Mouse (Mus musculus): Measurements from ENCODE around the gene Arhgap22. TPM values are rescaled to one million over a fixed set of nuclear protein-coding genes. Genes with fewer than 3 reads are reported as not detected.

The Arhgap22 gene
- total RNA-seq, 1 experiment: 5.7 TPM

DNA sequence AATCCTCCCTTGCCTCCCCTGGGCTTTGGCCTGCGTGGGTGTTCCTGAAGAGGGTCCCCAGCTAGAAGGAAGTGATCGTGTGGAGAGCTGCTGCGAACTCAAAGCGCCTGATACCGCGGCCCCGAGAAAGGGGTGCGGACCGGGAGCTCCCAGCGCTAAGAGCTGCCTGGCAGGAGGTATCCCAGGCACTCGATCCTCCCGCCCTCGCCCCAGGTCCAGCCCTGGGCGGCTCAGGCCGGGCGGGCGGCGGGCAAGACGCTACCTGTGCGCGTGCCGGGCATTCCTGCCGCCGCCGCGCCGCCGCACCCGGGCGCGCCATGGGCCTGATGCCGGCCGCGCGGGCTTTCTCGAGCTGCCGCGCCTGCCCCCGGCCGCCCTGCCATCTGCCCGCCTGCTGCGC lies 137.2 kb downstream of the Arhgap22 start:
- peak overlapping the region; percentile 61 to 76; a peak in 3 of 4 replicates for H3K4me3 ChIP-seq (ENCODE audit: insufficient read depth in 1 of 2, low read depth in 1 of 2, low read length in 2 of 2, poor library complexity in 1 of 2, severe bottlenecking in 1 of 2)
- DNase-seq (ENCODE audit: low read depth, low spot score): no peak
- in situ Hi-C loops (cut with MboI; ENCODE audit: low sequenced_read_pairs in 2 of 2, unreplicated experiment in 2 of 2): no loop called here
- no peaks in the 10 kb centered on the region for H3K9me3 ChIP-seq (ENCODE audit: control insufficient read depth, insufficient read depth, low read depth, low read length)
- H3K36me3 ChIP-seq (ENCODE audit: control insufficient read depth, insufficient read depth, low read length, poor library complexity, severe bottlenecking): no peaks in the 10 kb centered on the region
- no peak overlapping the region for H3K27ac ChIP-seq (ENCODE audit: insufficient read depth, low read depth, low read length, poor library complexity, severe bottlenecking)
- peak overlapping the region; percentile 81 for H3K9ac ChIP-seq (ENCODE audit: insufficient read depth, low read depth, low read length, poor library complexity, severe bottlenecking)
- TF ChIP-seq ZC3H11A (IDR thresholded peaks at IDR 0.05; ENCODE audit: borderline replicate concordance, low read depth, low read length) (no peak), ZNF384 (IDR thresholded peaks at IDR 0.05; ENCODE audit: low read depth, low read length) (no peak), MAFK (IDR thresholded peaks at IDR 0.05; ENCODE audit: insufficient read depth, low read depth, low read length) (no peak), CHD2 (IDR thresholded peaks at IDR 0.05; ENCODE audit: low read depth, low read length) (no peak), HCFC1 (IDR thresholded peaks at IDR 0.05; ENCODE audit: borderline replicate concordance, insufficient read depth, low read length) (no peak)
- H3K4me1 ChIP-seq (ENCODE audit: control insufficient read depth in 2 of 2, insufficient read depth in 2 of 2, low read length in 2 of 2, poor library complexity in 1 of 2): no peaks in the 10 kb centered on the region; a peak in 1 of 4 replicates

DNA sequence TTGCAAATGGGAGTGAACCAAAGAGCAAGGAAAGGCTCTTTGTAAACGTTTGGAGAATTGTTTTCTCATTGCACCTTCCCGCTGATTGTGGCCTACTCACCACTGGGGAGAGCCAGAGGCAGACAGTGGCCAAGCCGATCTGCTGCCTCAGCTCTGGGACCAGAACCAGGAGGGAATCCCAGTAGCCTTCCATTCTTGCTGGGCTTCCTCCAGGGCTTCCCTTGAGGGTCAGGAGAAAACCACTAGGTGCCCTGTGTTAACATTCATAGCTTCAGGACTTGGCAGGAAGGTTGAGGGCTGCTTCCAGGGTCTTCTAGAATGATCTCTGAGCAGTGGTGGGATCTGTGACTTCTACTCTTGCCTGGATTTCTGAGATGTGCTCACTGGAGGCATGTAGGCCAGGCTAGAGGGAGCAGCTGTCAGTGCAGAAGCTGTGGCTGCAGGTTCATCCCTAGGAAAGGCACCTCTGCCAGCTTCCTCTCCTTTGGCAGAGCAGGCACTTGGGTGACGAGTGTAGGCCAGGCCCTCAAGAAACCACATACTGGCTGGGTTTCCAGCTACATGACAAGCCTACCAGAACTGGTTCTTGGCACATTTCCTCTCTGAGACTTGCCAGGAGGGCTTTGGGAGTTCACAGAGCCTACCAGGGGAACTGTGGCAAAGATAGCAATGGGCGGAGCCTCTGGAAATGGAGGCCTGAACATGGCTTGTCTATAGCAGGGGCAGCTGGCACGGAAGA lies 138.3 kb downstream of the Arhgap22 start:
- no peak for DNase-seq (ENCODE audit: low read depth, low spot score)
- in situ Hi-C loops (cut with MboI; ENCODE audit: low sequenced_read_pairs in 2 of 2, unreplicated experiment in 2 of 2): no loop called here

DNA sequence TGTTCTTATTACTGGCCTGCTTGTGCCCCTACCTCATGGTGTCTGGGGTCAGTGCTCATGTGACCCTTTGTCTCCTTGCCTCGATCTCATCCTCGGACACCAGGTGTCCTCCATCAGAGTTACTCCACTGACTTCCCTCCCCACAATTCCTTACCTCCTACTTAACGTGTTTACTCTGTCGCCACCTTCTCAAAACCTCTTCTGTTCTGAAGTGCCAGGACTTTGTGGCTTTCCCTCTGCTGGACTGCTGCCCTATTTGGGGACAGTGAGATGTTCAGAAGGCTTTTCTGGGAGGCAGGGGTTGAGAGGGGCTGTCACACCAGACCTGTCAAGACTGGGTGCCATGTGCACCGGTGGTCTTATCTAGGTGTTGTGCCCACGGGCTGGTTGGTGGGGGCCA lies 139.1 kb downstream of the Arhgap22 start:
- TF ChIP-seq ZC3H11A (IDR thresholded peaks at IDR 0.05; ENCODE audit: borderline replicate concordance, low read depth, low read length) (no peak), HCFC1 (IDR thresholded peaks at IDR 0.05; ENCODE audit: borderline replicate concordance, insufficient read depth, low read length) (no peak), CHD2 (IDR thresholded peaks at IDR 0.05; ENCODE audit: low read depth, low read length) (no peak), MAFK (IDR thresholded peaks at IDR 0.05; ENCODE audit: insufficient read depth, low read depth, low read length) (no peak), ZNF384 (IDR thresholded peaks at IDR 0.05; ENCODE audit: low read depth, low read length) (no peak)
- H3K9me3 ChIP-seq (ENCODE audit: control insufficient read depth, insufficient read depth, low read depth, low read length): no peaks in the 10 kb centered on the region
- no peak overlapping the region for H3K4me3 ChIP-seq (ENCODE audit: insufficient read depth in 1 of 2, low read depth in 1 of 2, low read length in 2 of 2, poor library complexity in 1 of 2, severe bottlenecking in 1 of 2)
- H3K36me3 ChIP-seq (ENCODE audit: control insufficient read depth, insufficient read depth, low read length, poor library complexity, severe bottlenecking): no peaks in the 10 kb centered on the region
- H3K27ac ChIP-seq (ENCODE audit: insufficient read depth, low read depth, low read length, poor library complexity, severe bottlenecking): no peak overlapping the region
- in situ Hi-C loops (cut with MboI; ENCODE audit: low sequenced_read_pairs in 2 of 2, unreplicated experiment in 2 of 2): no loop called here
- no peaks in the 10 kb centered on the region; a peak in 1 of 4 replicates for H3K4me1 ChIP-seq (ENCODE audit: control insufficient read depth in 2 of 2, insufficient read depth in 2 of 2, low read length in 2 of 2, poor library complexity in 1 of 2)
- H3K9ac ChIP-seq (ENCODE audit: insufficient read depth, low read depth, low read length, poor library complexity, severe bottlenecking): no peak overlapping the region
- no peak for DNase-seq (ENCODE audit: low read depth, low spot score)

More for the DNA sequence above, 138.3 kb downstream of the Arhgap22 start:
- no peaks in the 10 kb centered on the region; a peak in 1 of 4 replicates for H3K4me1 ChIP-seq (ENCODE audit: control insufficient read depth in 2 of 2, insufficient read depth in 2 of 2, low read length in 2 of 2, poor library complexity in 1 of 2)
- H3K9ac ChIP-seq (ENCODE audit: insufficient read depth, low read depth, low read length, poor library complexity, severe bottlenecking): no peak overlapping the region
- TF ChIP-seq CHD2 (IDR thresholded peaks at IDR 0.05; ENCODE audit: low read depth, low read length) (no peak), ZC3H11A (IDR thresholded peaks at IDR 0.05; ENCODE audit: borderline replicate concordance, low read depth, low read length) (no peak), MAFK (IDR thresholded peaks at IDR 0.05; ENCODE audit: insufficient read depth, low read depth, low read length) (no peak), HCFC1 (IDR thresholded peaks at IDR 0.05; ENCODE audit: borderline replicate concordance, insufficient read depth, low read length) (no peak), ZNF384 (IDR thresholded peaks at IDR 0.05; ENCODE audit: low read depth, low read length) (no peak)
- H3K27ac ChIP-seq (ENCODE audit: insufficient read depth, low read depth, low read length, poor library complexity, severe bottlenecking): no peak overlapping the region
- H3K9me3 ChIP-seq (ENCODE audit: control insufficient read depth, insufficient read depth, low read depth, low read length): no peaks in the 10 kb centered on the region
- no peaks in the 10 kb centered on the region for H3K36me3 ChIP-seq (ENCODE audit: control insufficient read depth, insufficient read depth, low read length, poor library complexity, severe bottlenecking)
- no peak overlapping the region for H3K4me3 ChIP-seq (ENCODE audit: insufficient read depth in 1 of 2, low read depth in 1 of 2, low read length in 2 of 2, poor library complexity in 1 of 2, severe bottlenecking in 1 of 2)

DNA sequence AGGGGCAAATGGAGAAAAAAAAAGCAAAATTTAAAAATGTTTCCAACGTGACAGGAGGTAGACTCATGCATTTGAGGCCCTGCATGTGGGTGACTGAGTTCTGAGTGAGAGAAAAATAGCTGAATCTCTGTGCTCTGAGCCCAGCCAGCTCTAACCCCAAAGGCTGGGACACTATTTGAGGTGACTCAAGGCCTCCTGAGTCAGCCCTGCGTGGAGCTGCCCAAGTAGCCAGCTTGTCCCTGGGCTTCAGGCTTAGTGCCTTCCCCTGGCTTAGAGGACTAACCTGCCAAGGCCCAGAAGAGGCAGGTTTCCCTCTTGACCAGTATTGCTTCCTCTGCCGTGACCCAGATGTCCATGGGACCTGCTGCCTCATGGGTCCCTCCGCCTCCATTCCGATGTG lies 141.4 kb downstream of the Arhgap22 start:
- Histone ChIP-seq H3K27ac (ENCODE audit: insufficient read depth, low read depth, low read length, poor library complexity, severe bottlenecking) (no peak overlapping the region), H3K4me1 (ENCODE audit: control insufficient read depth in 2 of 2, insufficient read depth in 2 of 2, low read length in 2 of 2, poor library complexity in 1 of 2) (no peaks in the 10 kb centered on the region), H3K36me3 (ENCODE audit: control insufficient read depth, insufficient read depth, low read length, poor library complexity, severe bottlenecking) (no peaks in the 10 kb centered on the region; the same call in 1 of the 2 replicates), H3K4me3 (ENCODE audit: insufficient read depth in 1 of 2, low read depth in 1 of 2, low read length in 2 of 2, poor library complexity in 1 of 2, severe bottlenecking in 1 of 2) (no peak overlapping the region), H3K9ac (ENCODE audit: insufficient read depth, low read depth, low read length, poor library complexity, severe bottlenecking) (no peak overlapping the region), H3K9me3 (ENCODE audit: control insufficient read depth, insufficient read depth, low read depth, low read length) (no peaks in the 10 kb centered on the region)
- TF ChIP-seq MAFK (IDR thresholded peaks at IDR 0.05; ENCODE audit: insufficient read depth, low read depth, low read length) (no peak), ZC3H11A (IDR thresholded peaks at IDR 0.05; ENCODE audit: borderline replicate concordance, low read depth, low read length) (no peak), CHD2 (IDR thresholded peaks at IDR 0.05; ENCODE audit: low read depth, low read length) (no peak), ZNF384 (IDR thresholded peaks at IDR 0.05; ENCODE audit: low read depth, low read length) (no peak), HCFC1 (IDR thresholded peaks at IDR 0.05; ENCODE audit: borderline replicate concordance, insufficient read depth, low read length) (no peak)
- in situ Hi-C loops (cut with MboI; ENCODE audit: low sequenced_read_pairs in 2 of 2, unreplicated experiment in 2 of 2): no loop called here
- no peak for DNase-seq (ENCODE audit: low read depth, low spot score)
